In the genomic region with DNA sequence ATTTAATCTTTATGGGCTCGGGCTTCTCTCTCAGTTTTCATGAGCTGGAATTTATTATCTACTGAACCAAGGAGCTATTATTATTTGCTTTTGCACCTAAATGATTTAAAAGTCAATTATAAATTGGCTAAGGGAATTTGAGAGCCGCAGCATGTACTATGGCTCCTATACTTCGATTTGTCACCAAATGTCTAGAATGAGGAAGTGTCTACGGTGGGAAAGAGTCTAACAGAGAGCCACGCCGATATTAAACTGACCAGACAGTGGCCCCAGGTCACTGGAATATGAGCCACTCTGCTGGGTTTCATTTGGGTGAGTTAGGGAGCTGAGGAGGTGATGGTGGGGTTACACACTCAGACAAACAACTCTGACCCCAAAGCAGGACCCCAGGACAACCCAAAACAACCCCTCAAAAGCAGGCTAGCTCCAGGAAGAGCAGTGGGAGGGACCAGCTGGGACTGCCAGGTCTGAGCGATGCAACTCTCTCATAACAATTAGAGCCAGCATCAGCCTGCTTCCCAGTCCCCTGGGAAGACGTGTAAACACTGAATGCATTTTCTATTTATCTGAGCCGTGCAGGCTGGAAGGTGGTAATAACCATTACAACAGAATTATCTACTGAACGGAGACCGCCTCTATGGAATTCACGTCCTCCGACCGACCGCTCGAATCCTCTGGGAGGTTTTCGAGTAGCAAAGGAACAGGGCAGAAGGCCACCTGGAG, we compare ENCODE assay signal across 11 mouse cellular contexts. TPM values are rescaled to one million over a fixed set of nuclear protein-coding genes. Genes with fewer than 3 reads are reported as not detected.
DNase-seq lines count a peak whose midpoint lies in the region; ATAC-seq and TF ChIP-seq lines count a peak whose summit lies in the region.
"Had no signal": no experiment of that assay in that cellular context is flagged by ENCODE, and none has a peak within 500 bp of the region (broad histone marks: within the 10 kb centered on the region; RNA-seq: fewer than 3 reads in every experiment).

No protein-coding gene starts in this region.

- peaks cover 40% of the 10 kb centered on the region for H3K4me1 ChIP-seq in hindbrain, embryonic 10.5 days (replicated peaks)
- no peaks in the 10 kb centered on the region for H3K4me1 ChIP-seq in liver, postnatal 0 days (ENCODE audit: insufficient read depth)

- H3K9me3 ChIP-seq in hindbrain, embryonic 10.5 days = no peaks in the 10 kb centered on the region
- no peaks in the 10 kb centered on the region for H3K9me3 ChIP-seq in liver, postnatal 0 days (ENCODE audit: low read length)

- H3K27me3 ChIP-seq in hindbrain, embryonic 10.5 days (ENCODE audit: insufficient read depth, poor library complexity, severe bottlenecking) = peaks cover 35% of the 10 kb centered on the region
- H3K27me3 ChIP-seq in liver, postnatal 0 days (ENCODE audit: insufficient read depth, low read length) = 0 out of 2 replicates have a peak, but pooled peaks cover 2% of the 10 kb centered on the region
- H3K27me3 ChIP-seq: Patski had no signal

- H3K4me3 ChIP-seq in hindbrain, embryonic 10.5 days = peak overlapping the region; percentile 20
- H3K4me3 ChIP-seq in liver, postnatal 0 days (ENCODE audit: low read depth, low read length) = no peak overlapping the region

- peak overlapping the region; percentile 58 for H3K27ac ChIP-seq in hindbrain, embryonic 10.5 days
- no peak overlapping the region for H3K27ac ChIP-seq in liver, postnatal 0 days (ENCODE audit: low read depth)

- TF ChIP-seq EP300 in liver, postnatal 0 days (IDR thresholded peaks at IDR 0.05; ENCODE audit: low read depth) = no peak

- peak overlapping the region; percentile 4; the same call in 1 of the 2 replicates for H3K4me2 ChIP-seq in liver, postnatal 0 days (ENCODE audit: low read depth, low read length)

- ATAC-seq in liver, postnatal 0 days = no peak
- ATAC-seq: Patski had no signal

- no peak for TF ChIP-seq CTCF in liver, postnatal 0 days (IDR thresholded peaks at IDR 0.05; ENCODE audit: low read depth)

- peak; percentile 56 for DNase-seq in retina, embryonic 14.5 days (ENCODE audit: low spot score)
- DNase-seq in retina, postnatal 1 day = no peak
- DNase-seq in hindbrain, embryonic 10.5 days (ENCODE audit: low spot score) = no peak
- DNase-seq in liver, postnatal 0 days = no peak
- no peak for DNase-seq in right cerebral cortex, adult 18-20 months
- no peak for DNase-seq in right cerebral cortex, postnatal 10 days (ENCODE audit: low spot score in 2 of 2)
- DNase-seq in cerebellum, postnatal 4 days (ENCODE audit: low spot score in 2 of 2) = no peak
- DNase-seq in urinary bladder, adult 18-20 months (ENCODE audit: low spot score in 2 of 2) = no peak
- DNase-seq: cerebellum, postnatal 14 days; kidney, postnatal 14 days had no signal

- WGBS in hindbrain, embryonic 10.5 days = 18% methylated on average over 17 of the region's 17 CpGs
- 37% methylated on average over 17 of the region's 17 CpGs for WGBS in liver, postnatal 0 days (ENCODE audit: insufficient replicate concordance)

- H3K36me3 ChIP-seq in hindbrain, embryonic 10.5 days = no peaks in the 10 kb centered on the region
- H3K36me3 ChIP-seq in liver, postnatal 0 days (replicated peaks; ENCODE audit: insufficient read depth, low read length) = no peaks in the 10 kb centered on the region

- no peak overlapping the region for H3K9ac ChIP-seq in liver, postnatal 0 days (replicated peaks)

RNA-seq across cellular contexts. Expression of gene Cd247, which starts 45.6 kb away (rescaled TPM):
- 1.0 and 1.2 TPM in 2 replicates for polyA plus RNA-seq in hindbrain, embryonic 10.5 days (2016; fragmentation: Nextera tagmentation; extraction: Ambion mirVana)
- 0.13 and 0.43 TPM in 2 replicates for polyA plus RNA-seq in liver, postnatal 0 days (2015; fragmentation: Nextera tagmentation; extraction: Ambion mirVana)
